Mouse (Mus musculus) CH12.LX (cell line): ENCODE data around the gene Lrrc28.

Source experiments
- CTCF ChIP-seq, 2 experiments: IDR thresholded peaks in 1 of 2; conservative IDR thresholded peaks in 1 of 2; 2 replicates each; pipeline ENCODE4 v1.5.1; 2011 to 2012; ENCODE audit warnings: low read depth in 2 of 2, low read length in 2 of 2, improper control_type of control experiment in 1 of 2, inconsistent platforms in 1 of 2, mild to moderate bottlenecking in 1 of 2, moderate library complexity in 1 of 2
- EP300 ChIP-seq: IDR thresholded peaks from 2 replicates; pipeline ENCODE4 v1.6.1; 2011; ENCODE audit warnings: low read length, improper control_type of control experiment
- GABPA ChIP-seq: IDR thresholded peaks from 2 replicates; pipeline ENCODE4 v1.6.1; 2012; ENCODE audit warnings: low read depth, low read length, improper control_type of control experiment, inconsistent platforms; ENCODE audit not compliant: insufficient replicate concordance
- HCFC1 ChIP-seq: IDR thresholded peaks from 2 replicates; pipeline ENCODE4 v1.6.1; 2012; ENCODE audit warnings: low read depth, mild to moderate bottlenecking, inconsistent platforms, low read length, improper control_type of control experiment
- IRF4 ChIP-seq: IDR thresholded peaks from 2 replicates; pipeline ENCODE4 v1.6.1; 2014; ENCODE audit warnings: low read depth, mild to moderate bottlenecking, inconsistent platforms, low read length, improper control_type of control experiment
- MAFK ChIP-seq: IDR thresholded peaks from 2 replicates; pipeline ENCODE4 v1.6.1; 2011; ENCODE audit warnings: low read length, improper control_type of control experiment; ENCODE audit not compliant: insufficient replicate concordance
- MEF2A ChIP-seq: IDR thresholded peaks from 2 replicates; pipeline ENCODE4 v1.6.1; 2014; ENCODE audit warnings: low read depth, mild to moderate bottlenecking, inconsistent platforms, low read length, improper control_type of control experiment, borderline replicate concordance
- NRF1 ChIP-seq: IDR thresholded peaks from 2 replicates; pipeline ENCODE4 v1.6.1; 2014; ENCODE audit warnings: low read depth, mild to moderate bottlenecking, inconsistent platforms, low read length, improper control_type of control experiment, moderate library complexity
- POLR2A ChIP-seq: IDR thresholded peaks from 2 replicates; pipeline ENCODE4 v1.6.1; 2011; ENCODE audit warnings: low read depth, mild to moderate bottlenecking, improper control_type of control experiment, low read length
- POLR2AphosphoS2 ChIP-seq: IDR thresholded peaks from 2 replicates; pipeline ENCODE4 v1.6.1; 2011; ENCODE audit warnings: low read depth, low read length, improper control_type of control experiment
- TBP ChIP-seq: conservative IDR thresholded peaks from 2 replicates; pipeline ENCODE4 v1.6.1; 2011; ENCODE audit warnings: low read depth, low read length, improper control_type of control experiment
- ZC3H11A ChIP-seq: IDR thresholded peaks from 2 replicates; pipeline ENCODE4 v1.6.1; 2012; ENCODE audit warnings: low read depth, mild to moderate bottlenecking, inconsistent platforms, low read length, improper control_type of control experiment
- ZNF384 ChIP-seq: IDR thresholded peaks from 2 replicates; pipeline ENCODE4 v1.6.1; 2012; ENCODE audit warnings: low read depth, low read length, improper control_type of control experiment, inconsistent platforms

- no peak for TF ChIP-seq ZC3H11A
- TF ChIP-seq NRF1, result no peak
- TF ChIP-seq POLR2AphosphoS2, result no peak
- no peak for TF ChIP-seq GABPA
- TF ChIP-seq ZNF384, result no peak
- no peak for TF ChIP-seq POLR2A
- TF ChIP-seq EP300, result no peak
- TF ChIP-seq TBP, result no peak
- TF ChIP-seq CTCF (conservative IDR thresholded peaks at IDR 0.05 in 1 of 2, IDR thresholded peaks at IDR 0.05 in 1 of 2; ENCODE audit: low read depth in 2 of 2, low read length in 2 of 2), result no peak
- no peak for TF ChIP-seq HCFC1
- no peak for TF ChIP-seq MAFK
- TF ChIP-seq MEF2A, result no peak
- TF ChIP-seq IRF4, result no peak
These were observed 6.1 kb downstream of the Lrrc28 start for GRCm38 (mm10) chr7:67639006-67639405.
